Mouse (Mus musculus) forebrain, embryonic 10.5 days (tissue): ENCODE data around the gene Smg6. TPM values are rescaled to one million over a fixed set of nuclear protein-coding genes. Genes with fewer than 3 reads are reported as not detected.

Experiments
- DNase-seq: peaks from one replicate; pipeline ENCODE4 v3.0.0-alpha.2; 2017; ENCODE audit warnings: low spot score; ENCODE audit errors: extremely low spot score
- H3K27ac ChIP-seq: fragments of 300-500 bp; sonication (generic); 2 replicates; pipeline ENCODE4 v1.5.1; 2016; ENCODE audit warnings: mild to moderate bottlenecking
- H3K27me3 ChIP-seq: fragments of 300-500 bp; sonication (generic); 2 replicates; pipeline ENCODE4 v1.6.1; 2016; ENCODE audit warnings: mild to moderate bottlenecking; ENCODE audit not compliant: poor library complexity, severe bottlenecking
- H3K36me3 ChIP-seq: fragments of 300-500 bp; sonication (generic); replicated peaks from 2 replicates; pipeline ENCODE4 v1.6.1; 2016; ENCODE audit warnings: mild to moderate bottlenecking, moderate library complexity
- H3K4me1 ChIP-seq: fragments of 300-500 bp; sonication (generic); 2 replicates; pipeline ENCODE4 v1.6.1; 2016
- H3K4me3 ChIP-seq: fragments of 300-500 bp; sonication (generic); 2 replicates; pipeline ENCODE4 v1.5.1; 2016; ENCODE audit warnings: mild to moderate bottlenecking, moderate library complexity
- H3K9me3 ChIP-seq: fragments of 300-500 bp; sonication (generic); 2 replicates; pipeline ENCODE4 v1.6.1; 2016; ENCODE audit warnings: mild to moderate bottlenecking, moderate library complexity
- WGBS: fragments of 180-500 bp; shearing (Covaris S2); methylation state at CpG from one replicate; pipeline ENCODE4 v1.1.7; 2016; 5-methylcytosine and 5-hydroxymethylcytosine counted together
- polyA plus RNA-seq: library from polyadenylated mRNA; unstranded; fragments of >200 nt; fragmentation: Nextera tagmentation; extraction: Ambion mirVana; gene quantifications from 2 replicates; pipeline ENCODE4 v1.2.1, GENCODE M21; 2016

Smg6 gene
- polyA plus RNA-seq, 1 experiment from 2014 or later: 18.5 TPM

DNA sequence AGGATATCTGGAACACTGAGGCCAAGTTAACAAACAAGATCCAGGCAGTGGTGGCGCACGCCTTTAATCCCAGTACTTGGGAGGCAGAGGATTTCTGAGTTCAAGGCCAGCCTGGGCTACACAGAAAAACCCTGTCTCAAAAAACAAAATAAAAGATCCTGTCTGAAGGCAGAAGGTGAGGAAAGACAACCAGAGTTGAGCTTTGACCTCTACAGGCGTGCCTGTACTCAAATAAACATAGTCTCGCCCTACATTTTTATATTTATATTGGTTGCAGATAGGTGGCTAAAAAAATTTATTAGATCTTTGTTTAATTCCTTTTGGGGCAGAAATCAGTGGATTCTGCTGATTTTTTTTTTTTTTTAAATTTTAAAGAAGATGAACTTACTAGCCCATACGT, 23.2 kb upstream of the Smg6 start:
- peaks cover 22% of the 10 kb centered on the region for H3K4me1 ChIP-seq
- WGBS: 97% methylated on average over 5 of the region's 5 CpGs
- H3K27ac ChIP-seq: no peak overlapping the region
- H3K4me3 ChIP-seq: no peak overlapping the region
- no peaks in the 10 kb centered on the region for H3K9me3 ChIP-seq
- DNase-seq: no peak
- H3K27me3 ChIP-seq: no peaks in the 10 kb centered on the region
- H3K36me3 ChIP-seq: peaks cover 86% of the 10 kb centered on the region

- Histone ChIP-seq H3K27ac (no peak overlapping the region), H3K9me3 (no peaks in the 10 kb centered on the region), H3K4me3 (no peak overlapping the region), H3K4me1 (no peaks in the 10 kb centered on the region), H3K36me3 (peaks cover 79% of the 10 kb centered on the region), H3K27me3 (no peaks in the 10 kb centered on the region)
- DNase-seq: no peak
- WGBS: 96% methylated on average over 6 of the region's 6 CpGs
Observed at GRCm38 (mm10) chr11:74907850-74908249, 17.8 kb upstream of the Smg6 start.

DNA sequence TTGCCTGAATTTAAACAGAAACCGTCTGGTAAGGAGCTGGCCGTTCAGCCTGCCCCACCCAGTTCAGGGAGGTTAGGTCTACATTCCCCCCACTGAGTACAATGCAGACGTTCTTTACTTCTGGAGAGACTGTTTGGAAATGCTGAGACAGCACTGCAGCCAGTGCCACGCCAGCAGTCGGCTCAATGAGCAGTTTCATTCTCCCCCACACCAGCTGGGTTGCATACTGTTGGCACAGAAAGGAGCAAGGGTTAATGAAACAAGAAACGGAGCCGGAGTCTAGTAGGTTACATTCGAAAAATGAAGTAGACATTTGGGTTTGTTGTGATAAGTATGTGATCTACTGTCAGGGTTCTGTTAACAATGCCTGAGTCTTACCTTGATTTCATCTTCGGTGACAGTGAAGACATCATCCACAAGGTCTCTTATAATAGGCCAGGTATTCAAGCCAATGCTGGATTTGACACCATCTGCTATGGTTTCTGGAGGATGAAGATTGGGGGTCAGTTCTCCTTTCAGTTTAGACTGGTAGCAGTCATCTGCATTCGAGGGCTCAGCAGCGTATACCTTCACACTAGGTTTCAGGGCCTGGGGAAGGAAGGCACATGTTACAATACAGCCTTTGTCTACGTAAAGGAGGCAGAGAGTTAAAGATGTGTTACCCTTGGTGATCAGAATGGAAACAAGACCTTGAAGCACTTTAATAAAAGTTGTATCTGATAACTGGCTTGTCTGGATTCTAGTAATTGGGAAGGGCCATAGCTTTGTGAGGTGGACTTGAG, 16.8 kb upstream of the Smg6 start:
- no peaks in the 10 kb centered on the region for H3K9me3 ChIP-seq
- no peak overlapping the region for H3K27ac ChIP-seq
- H3K36me3 ChIP-seq: peaks cover 70% of the 10 kb centered on the region
- no peaks in the 10 kb centered on the region for H3K27me3 ChIP-seq
- no peaks in the 10 kb centered on the region for H3K4me1 ChIP-seq
- WGBS: 90% methylated on average over 12 of the region's 12 CpGs
- no peak overlapping the region for H3K4me3 ChIP-seq
- no peak for DNase-seq

GRCm38 (mm10) chr11:74909978-74910377, 15.6 kb upstream of the Smg6 start:
- 92% methylated on average over 4 of the region's 4 CpGs for WGBS
- no peak for DNase-seq

DNA sequence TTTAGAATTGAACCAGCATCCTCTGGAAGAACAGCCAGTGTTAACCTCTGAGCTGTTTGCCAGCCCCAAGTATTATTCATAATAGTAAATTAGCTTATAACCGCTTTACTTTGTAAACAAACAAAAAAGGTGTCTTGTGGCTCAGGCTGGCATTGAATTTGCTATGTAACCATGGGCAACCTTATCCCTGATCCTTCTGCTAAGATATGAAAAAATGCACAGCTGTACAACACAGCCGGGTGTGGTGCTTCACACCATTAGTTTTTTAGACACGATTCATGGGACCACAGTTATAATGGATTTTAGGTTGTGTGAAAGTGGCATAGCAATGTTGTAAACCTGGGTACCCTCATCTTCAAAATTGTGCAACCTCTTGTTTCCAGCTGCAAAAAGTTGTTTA, 13.1 kb upstream of the Smg6 start:
- Histone ChIP-seq H3K27ac (no peak overlapping the region), H3K4me1 (no peaks in the 10 kb centered on the region), H3K9me3 (no peaks in the 10 kb centered on the region), H3K4me3 (no peak overlapping the region), H3K36me3 (peaks cover 42% of the 10 kb centered on the region), H3K27me3 (no peaks in the 10 kb centered on the region)
- WGBS: 92% methylated on average over 3 of the region's 3 CpGs
- DNase-seq: no peak

More at GRCm38 (mm10) chr11:74909978-74910377, 15.6 kb upstream of the Smg6 start:
- Histone ChIP-seq H3K4me1 (no peaks in the 10 kb centered on the region), H3K4me3 (no peak overlapping the region), H3K27ac (no peak overlapping the region), H3K9me3 (no peaks in the 10 kb centered on the region), H3K36me3 (peaks cover 58% of the 10 kb centered on the region), H3K27me3 (no peaks in the 10 kb centered on the region)

GRCm38 (mm10) chr11:74919249-74919648, 6.4 kb upstream of the Smg6 start:
- peaks cover 34% of the 10 kb centered on the region for H3K36me3 ChIP-seq
- H3K27ac ChIP-seq: no peak overlapping the region
- H3K9me3 ChIP-seq: no peaks in the 10 kb centered on the region
- no peak overlapping the region for H3K4me3 ChIP-seq
- H3K4me1 ChIP-seq: 0 out of 2 replicates have a peak, but pooled peaks cover 1% of the 10 kb centered on the region
- DNase-seq: no peak
- 90% methylated on average over 6 of the region's 6 CpGs for WGBS
- H3K27me3 ChIP-seq: no peaks in the 10 kb centered on the region

DNA sequence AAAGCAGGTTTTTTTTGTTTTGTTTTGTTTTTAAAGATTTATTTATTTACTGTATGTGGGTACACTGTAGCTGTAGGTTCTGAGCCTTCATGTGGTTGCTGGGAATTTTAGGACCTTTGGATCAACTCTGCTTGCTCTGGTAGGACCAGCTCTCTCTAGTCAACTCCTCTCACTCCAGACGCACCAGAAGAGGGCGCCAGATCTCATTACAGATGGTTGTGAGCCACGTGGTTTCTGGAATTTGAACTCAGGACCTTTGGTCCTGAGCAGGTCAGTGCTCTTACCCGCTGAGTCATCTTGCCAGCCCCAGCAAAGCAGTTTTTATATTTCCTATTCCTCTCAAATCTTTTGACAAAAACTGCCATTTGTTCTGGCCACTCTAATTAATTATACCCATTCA, 1.5 kb upstream of the Smg6 start:
- Histone ChIP-seq H3K4me1 (peaks cover 22% of the 10 kb centered on the region), H3K27me3 (no peaks in the 10 kb centered on the region), H3K36me3 (peaks cover 16% of the 10 kb centered on the region), H3K27ac (no peak overlapping the region), H3K4me3 (peak overlapping the region; percentile 97; the same call in 1 of the 2 replicates), H3K9me3 (no peaks in the 10 kb centered on the region)
- WGBS: 59% methylated on average over 4 of the region's 4 CpGs
- peak; percentile 25 for DNase-seq

DNA sequence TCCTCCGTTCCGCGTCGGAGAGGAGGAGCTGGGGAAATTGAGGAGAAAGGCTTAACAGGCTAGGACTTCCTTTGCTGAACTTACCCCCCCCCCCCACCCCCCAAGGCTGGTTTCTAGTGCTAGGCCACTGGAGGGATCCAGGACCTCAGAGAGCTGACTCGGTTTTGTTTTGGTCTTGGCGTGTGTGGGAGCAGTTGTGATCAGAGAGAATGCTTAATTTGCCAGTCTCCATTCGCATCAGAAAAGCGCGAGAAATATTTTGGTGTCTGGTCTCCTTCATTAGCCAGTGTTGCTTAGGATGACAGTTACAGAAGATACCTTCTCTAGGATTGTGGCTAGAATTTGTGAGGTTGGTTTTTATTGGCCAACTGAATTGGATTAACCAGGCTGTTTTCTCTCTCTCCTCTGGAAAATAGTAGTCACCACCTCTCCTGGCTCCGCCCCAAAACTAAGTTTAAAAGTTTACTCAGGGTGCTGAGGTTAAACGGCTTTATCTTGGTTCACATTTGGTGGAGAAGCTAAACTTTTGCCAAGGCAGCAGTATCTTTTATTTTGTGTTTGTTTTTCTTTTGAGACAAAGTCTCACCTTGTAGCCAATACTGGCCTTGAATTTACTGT, 874 bp downstream of the Smg6 start:
- Histone ChIP-seq H3K36me3 (peaks cover 32% of the 10 kb centered on the region), H3K4me3 (peak overlapping the region; percentile 97), H3K9me3 (no peaks in the 10 kb centered on the region), H3K27ac (peak overlapping the region; percentile 95), H3K4me1 (peaks cover 22% of the 10 kb centered on the region), H3K27me3 (no peaks in the 10 kb centered on the region)
- WGBS: 9% methylated on average over 11 of the region's 11 CpGs
- no peak for DNase-seq

DNA sequence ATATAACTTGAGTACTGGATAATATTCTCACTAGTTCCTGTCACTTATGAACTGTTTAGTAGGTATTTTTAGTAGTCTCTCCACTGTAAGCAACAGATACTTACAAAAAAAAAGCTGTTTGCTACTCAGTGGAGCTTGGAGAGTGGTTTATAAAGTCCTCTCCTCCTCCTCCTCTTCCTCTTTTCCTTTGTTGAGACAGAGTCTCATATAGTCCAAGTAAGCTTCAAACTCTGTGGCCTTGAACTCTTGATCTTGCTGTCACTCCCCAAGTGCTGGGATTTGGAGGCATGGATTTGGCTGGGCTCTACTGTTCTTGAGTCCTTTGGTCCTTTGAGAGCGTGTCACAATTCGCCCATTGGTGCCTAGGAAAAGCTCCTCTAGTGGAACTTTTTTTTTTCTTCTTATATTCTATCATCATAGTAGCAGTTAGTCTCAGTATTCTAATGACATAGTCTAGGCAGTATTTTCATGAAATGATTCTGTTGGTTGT, 1.7 kb downstream of the Smg6 start:
- Histone ChIP-seq H3K36me3 (peaks cover 40% of the 10 kb centered on the region), H3K27me3 (no peaks in the 10 kb centered on the region), H3K4me1 (peaks cover 22% of the 10 kb centered on the region), H3K9me3 (no peaks in the 10 kb centered on the region), H3K4me3 (peak overlapping the region; percentile 97; the same call in 1 of the 2 replicates), H3K27ac (no peak overlapping the region)
- 93% methylated on average over 2 of the region's 2 CpGs for WGBS
- DNase-seq: no peak

DNA sequence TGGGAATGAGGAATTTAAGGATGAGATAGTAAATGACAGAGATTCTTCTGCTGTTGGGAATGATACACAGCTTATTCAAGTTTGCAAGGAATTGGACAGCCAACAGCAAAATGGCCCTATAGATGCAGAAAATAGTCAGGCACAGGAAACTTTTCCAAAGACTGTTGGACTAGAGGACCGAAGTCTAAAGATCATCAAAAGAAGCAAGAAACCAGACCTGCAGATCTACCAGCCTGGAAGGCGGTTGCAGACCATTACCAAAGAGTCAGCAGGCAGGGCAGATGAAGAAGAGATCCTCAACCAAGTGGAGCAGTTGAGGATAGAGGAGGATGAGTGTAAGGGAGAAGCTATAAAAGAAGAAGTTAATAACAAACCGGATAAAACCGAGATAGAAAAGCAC, 3.5 kb downstream of the Smg6 start:
- H3K9me3 ChIP-seq: no peaks in the 10 kb centered on the region
- WGBS: 95% methylated on average over 4 of the region's 4 CpGs
- H3K27me3 ChIP-seq: no peaks in the 10 kb centered on the region
- H3K36me3 ChIP-seq: peaks cover 58% of the 10 kb centered on the region
- no peak overlapping the region for H3K27ac ChIP-seq
- no peak overlapping the region for H3K4me3 ChIP-seq
- H3K4me1 ChIP-seq: peaks cover 22% of the 10 kb centered on the region
- DNase-seq: no peak

- 92% methylated on average over 7 of the region's 7 CpGs for WGBS
- Histone ChIP-seq H3K36me3 (peaks cover 71% of the 10 kb centered on the region), H3K27me3 (no peaks in the 10 kb centered on the region), H3K9me3 (no peaks in the 10 kb centered on the region), H3K4me3 (no peak overlapping the region), H3K27ac (no peak overlapping the region), H3K4me1 (peaks cover 13% of the 10 kb centered on the region)
- no peak for DNase-seq
Observed at GRCm38 (mm10) chr11:74930391-74930790, 4.8 kb downstream of the Smg6 start.

GRCm38 (mm10) chr11:74946348-74946747, 20.7 kb downstream of the Smg6 start:
- Histone ChIP-seq H3K4me3 (no peak overlapping the region), H3K27me3 (no peaks in the 10 kb centered on the region), H3K27ac (no peak overlapping the region), H3K36me3 (peaks cover 78% of the 10 kb centered on the region), H3K4me1 (no peaks in the 10 kb centered on the region), H3K9me3 (no peaks in the 10 kb centered on the region)
- no peak for DNase-seq
- 82% methylated on average over 3 of the region's 3 CpGs for WGBS

- peaks cover 52% of the 10 kb centered on the region for H3K36me3 ChIP-seq
- no peak for DNase-seq
Observed at GRCm38 (mm10) chr11:74954901-74955300, 29.3 kb downstream of the Smg6 start.

More at GRCm38 (mm10) chr11:74954901-74955300, 29.3 kb downstream of the Smg6 start:
- H3K4me3 ChIP-seq: no peak overlapping the region
- no peaks in the 10 kb centered on the region for H3K27me3 ChIP-seq
- H3K27ac ChIP-seq: no peak overlapping the region
- no peaks in the 10 kb centered on the region for H3K9me3 ChIP-seq
- no peaks in the 10 kb centered on the region for H3K4me1 ChIP-seq
